Mouse (Mus musculus): ENCODE results near the gene Plekha1. TPM values are rescaled to one million over a fixed set of nuclear protein-coding genes. Genes with fewer than 3 reads are reported as not detected.

The Plekha1 gene
- 18.2 TPM for polyA plus RNA-seq (2014; fragmentation: Illumina TruSeq; extraction: RNeasy Lipid Tissue Mini Kit (QIAGEN cat#74804); ENCODE audit: low read depth, low replicate concordance)

GRCm38 (mm10) chr7:130865613-130866591, at the start of gene Plekha1:
Gene Plekha1 (plus strand): TSS chr7:130865756.

DNA sequence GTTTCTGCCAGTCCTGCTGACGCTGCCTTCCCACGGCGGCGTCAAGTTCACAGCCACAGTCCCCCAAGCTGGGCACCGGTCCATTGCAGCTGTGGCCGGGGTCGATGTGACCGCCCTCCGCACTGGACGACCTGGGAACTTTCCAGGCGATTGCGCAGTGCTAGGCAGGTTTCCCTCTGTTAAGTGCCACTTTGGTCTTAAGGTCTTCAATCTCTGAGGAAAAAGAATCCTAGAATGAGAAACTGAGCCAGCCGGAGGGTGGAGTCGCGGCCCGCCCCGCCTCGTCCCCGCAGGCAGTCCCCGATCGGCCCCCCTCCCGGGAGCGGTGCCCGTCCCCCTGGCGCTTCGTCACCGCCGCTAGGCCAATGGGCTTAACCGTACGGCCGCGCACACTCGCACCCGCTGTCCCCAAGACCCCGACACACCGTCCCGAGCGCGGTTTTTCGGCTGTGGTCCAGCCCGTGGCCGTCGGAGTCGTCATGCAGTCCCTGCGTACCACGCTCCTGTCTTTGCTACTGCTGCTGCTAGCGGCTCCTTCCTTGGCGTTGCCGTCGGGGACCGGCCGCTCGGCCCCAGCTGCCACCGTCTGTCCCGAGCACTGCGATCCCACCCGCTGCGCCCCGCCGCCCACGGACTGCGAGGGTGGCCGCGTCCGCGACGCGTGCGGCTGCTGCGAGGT, 70.4 kb downstream of the Plekha1 start, which contains the start of gene Htra1:
TSS of gene Htra1 (plus strand) at position 319 of the 679 bp plus-strand sequence.

Other genes starting within 250 kb of the Plekha1 start
- 114 TPM for gene Btbd16, start 91.7 kb upstream of the Plekha1 start, polyA plus RNA-seq (2014; fragmentation: Illumina TruSeq; extraction: RNeasy Lipid Tissue Mini Kit (QIAGEN cat#74804); ENCODE audit: low read depth, low replicate concordance)
- gene Htra1, start 70.4 kb downstream of the Plekha1 start, polyA plus RNA-seq (2014; fragmentation: Illumina TruSeq; extraction: RNeasy Lipid Tissue Mini Kit (QIAGEN cat#74804); ENCODE audit: low read depth, low replicate concordance), result 3.1 TPM
- gene Dmbt1, start 166.3 kb downstream of the Plekha1 start, polyA plus RNA-seq (2014; fragmentation: Illumina TruSeq; extraction: RNeasy Lipid Tissue Mini Kit (QIAGEN cat#74804); ENCODE audit: low read depth, low replicate concordance), result 0.41 TPM